Mouse (Mus musculus) gastrocnemius, adult 8-10 months (tissue): ENCODE measurements around the gene Nrip3. TPM values are rescaled to one million over a fixed set of nuclear protein-coding genes. Genes with fewer than 3 reads are reported as not detected.

ENCODE experiments used
- DNase-seq, 2 experiments: peaks; one replicate each; pipeline ENCODE4 v3.0.0; 2022; ENCODE audit warnings: low spot score in 2 of 2
- total RNA-seq, 4 experiments: library from RNA; stranded (reverse); gene quantifications; 2 replicates each; pipeline ENCODE4 v1.2.4; 2022

Gene Nrip3
- total RNA-seq = under 1 TPM in 1 of 4 experiments, not detected in 3; 0.05 TPM

DNA sequence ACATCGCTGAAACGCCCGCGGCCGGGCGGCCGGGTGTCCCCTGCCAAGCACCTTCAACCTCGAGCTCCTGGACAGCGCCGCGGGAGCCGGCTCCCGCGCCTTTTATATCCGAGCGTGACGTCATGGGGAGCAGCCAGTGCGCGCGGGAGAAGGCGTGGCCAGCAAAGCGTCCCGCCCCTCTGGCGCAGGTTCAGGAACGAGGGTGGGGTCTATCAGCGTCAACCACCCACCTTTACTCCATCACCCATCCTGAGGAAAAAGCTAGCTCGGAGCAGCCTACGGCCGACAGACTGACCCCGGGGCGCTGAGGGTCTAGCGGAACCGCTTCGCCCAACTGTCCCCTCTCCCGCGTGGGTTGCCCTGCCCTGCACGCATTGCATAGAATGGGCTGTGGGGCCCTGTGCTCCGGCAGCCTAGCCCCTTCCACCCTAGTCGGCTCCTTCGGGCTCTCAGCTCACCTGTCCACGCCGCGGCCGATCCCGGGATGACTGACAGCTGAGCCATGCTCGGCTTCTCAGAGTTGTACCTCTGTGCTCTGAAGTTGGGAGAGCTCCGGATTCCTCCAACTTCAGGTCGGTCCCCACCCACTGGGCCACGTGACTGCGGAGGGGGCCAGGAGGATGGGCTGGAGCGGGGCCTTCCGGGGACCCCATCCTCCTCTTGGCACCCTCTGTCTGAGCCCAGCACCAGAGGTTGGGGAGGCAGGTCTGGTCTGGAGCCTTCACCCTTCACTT lies at the start of gene Nrip3:
Gene Nrip3, minus strand, starts transcription at position 556 of the 734 bp plus-strand sequence.
- DNase-seq = peak in 1 of 2 experiments; percentile 26

DNA sequence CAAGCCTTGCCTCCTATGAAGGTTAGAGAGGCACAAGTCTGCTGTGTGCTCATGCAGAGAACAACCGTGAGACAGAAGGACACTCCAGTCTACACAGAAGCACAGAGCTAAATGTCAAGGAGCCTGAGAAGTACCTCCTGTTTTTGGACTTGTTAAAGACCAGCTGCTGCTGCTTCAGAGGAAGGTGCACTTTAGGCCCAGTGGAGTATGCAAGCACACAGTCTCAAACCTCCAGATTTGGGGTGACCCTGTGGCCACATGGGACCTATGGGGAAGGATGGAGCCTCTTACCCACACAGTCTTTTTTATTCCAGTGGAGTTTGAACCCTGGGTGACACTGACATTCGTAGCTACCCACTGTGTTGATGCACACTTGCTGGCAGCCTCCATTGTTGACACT lies 49.6 kb upstream of the Nrip3 start:
- DNase-seq = no peak

GRCm38 (mm10) chr7:109826911-109827310 lies 45.1 kb upstream of the Nrip3 start:
- DNase-seq = no peak

DNA sequence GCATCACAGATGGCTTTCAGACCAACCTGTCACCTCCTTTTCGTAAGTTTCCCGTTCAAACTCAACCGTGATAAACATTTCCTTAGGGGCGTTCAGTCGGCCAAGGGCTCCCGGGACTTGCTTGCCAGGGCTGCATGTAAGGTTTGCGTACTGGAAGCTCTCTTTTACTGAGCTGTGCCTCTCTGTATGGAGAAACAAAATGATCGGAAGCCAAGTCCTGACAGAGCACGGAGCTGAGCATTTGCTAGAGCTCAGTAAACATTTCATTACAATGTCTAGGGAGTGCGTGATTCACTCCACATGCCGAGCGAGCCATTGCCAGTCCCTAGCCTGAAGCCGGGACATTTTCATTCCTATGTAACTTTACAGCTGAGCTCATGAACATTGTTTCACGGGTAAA lies 43.5 kb upstream of the Nrip3 start:
- no peak for DNase-seq

GRCm38 (mm10) chr7:109818600-109818999 lies 36.8 kb upstream of the Nrip3 start:
- no peak for DNase-seq

DNA sequence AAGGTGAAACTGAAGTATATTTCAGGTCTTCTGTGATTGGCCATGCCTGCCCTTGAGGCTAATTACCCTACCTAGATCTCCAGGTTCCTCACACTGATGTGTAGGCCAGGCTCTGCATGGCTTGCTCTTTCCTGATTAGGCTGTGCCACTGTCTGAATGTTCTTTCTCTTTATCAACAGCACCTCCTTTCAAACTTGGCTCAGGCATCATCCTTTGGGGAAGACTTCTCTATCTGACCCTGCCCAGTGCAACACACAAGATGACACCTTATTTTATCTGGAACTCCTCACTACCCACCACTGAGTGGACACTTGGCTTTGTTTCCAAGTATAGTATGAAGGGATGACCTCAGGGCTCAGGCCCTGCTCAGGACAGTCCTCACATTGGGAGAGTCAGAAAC lies 36.1 kb upstream of the Nrip3 start:
- no peak for DNase-seq

DNA sequence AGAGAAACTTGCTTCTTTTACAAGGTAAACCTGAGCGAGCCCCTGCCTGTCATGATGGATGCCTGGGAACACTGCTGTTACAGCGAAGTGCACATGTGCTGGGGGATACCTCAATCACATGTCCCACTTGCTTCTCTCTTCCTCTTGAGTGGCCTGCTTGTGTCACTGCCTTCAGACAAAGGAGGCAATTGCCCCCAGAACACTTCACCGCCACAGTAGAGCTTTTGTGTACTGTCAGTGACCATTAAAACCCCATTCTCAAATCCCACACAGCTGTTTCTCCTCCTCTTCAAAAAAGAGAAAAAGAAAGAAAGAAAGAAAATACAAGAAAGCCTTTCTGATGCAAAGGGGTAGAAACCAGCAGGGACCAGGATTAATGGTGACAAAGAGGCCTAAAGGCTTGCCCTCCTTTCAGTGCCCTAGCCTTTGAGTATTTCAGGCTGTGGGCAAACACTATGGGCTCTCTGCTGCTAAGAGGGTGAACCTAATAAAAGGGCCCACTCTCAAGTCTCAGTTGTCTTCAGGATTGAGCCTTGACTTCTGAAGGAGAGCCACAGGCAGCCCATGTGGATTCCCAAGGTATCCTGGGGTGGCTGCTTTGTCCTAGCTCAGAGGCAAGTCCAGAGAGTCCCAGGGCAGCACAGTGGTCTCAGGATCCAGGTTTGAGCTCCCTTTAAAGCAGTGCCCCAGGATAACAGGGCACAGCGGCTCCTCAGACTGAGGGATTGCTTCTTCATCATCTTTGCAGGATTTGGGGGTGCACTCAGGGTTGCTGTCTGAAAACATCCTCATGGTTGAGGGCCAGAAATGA lies 31.7 kb upstream of the Nrip3 start:
- no peak for DNase-seq

GRCm38 (mm10) chr7:109807616-109808485 lies 26.0 kb upstream of the Nrip3 start:
- no peak for DNase-seq

- no peak for DNase-seq
Measured at GRCm38 (mm10) chr7:109804843-109805242, 23.0 kb upstream of the Nrip3 start.

- no peak for DNase-seq
Measured at GRCm38 (mm10) chr7:109804355-109804754, 22.5 kb upstream of the Nrip3 start.

- DNase-seq = no peak
Measured at GRCm38 (mm10) chr7:109803516-109803915, 21.7 kb upstream of the Nrip3 start.

GRCm38 (mm10) chr7:109800626-109801025 lies 18.8 kb upstream of the Nrip3 start:
- no peak for DNase-seq

GRCm38 (mm10) chr7:109799168-109799567 lies 17.3 kb upstream of the Nrip3 start:
- DNase-seq = no peak

DNA sequence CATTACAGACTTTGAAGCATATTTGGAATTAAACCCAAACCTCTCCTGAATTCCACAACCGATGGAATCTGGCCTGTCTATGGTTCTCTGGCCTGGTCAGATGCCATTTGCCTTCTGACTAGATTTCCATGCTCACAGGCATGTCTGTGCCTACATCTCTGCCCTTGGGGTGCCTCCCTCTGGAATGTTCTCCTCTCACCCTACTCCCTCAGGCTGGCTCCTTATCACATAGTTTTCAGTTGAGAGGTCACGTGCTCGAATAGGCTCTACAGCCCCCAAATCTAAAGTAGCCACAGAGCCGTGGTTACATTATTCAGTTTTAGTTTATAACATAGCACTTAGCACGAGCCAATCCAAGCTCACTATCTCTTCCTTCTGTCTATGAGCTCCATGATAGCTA lies 13.7 kb upstream of the Nrip3 start:
- no peak for DNase-seq

DNA sequence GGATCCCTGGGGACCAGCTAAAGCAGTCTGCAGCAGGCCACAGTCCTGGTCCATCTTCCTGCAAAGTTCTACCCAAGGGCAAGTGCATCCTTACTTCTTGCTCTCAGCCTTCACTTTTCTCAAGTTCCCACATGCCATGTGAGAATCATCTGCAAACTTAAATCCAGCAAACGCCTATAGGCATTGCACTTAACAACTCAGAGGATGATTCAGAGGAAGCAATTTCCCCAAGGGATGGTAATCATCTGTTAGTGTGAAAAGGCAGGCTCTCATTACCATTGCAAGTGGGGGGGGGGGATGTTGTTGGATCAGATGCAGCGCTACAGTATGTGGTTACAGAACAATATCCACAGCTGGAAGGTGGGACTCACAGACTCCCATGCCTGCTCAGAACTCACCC lies 12.7 kb upstream of the Nrip3 start:
- no peak for DNase-seq

GRCm38 (mm10) chr7:109792759-109793158 lies 10.9 kb upstream of the Nrip3 start:
- no peak for DNase-seq

DNA sequence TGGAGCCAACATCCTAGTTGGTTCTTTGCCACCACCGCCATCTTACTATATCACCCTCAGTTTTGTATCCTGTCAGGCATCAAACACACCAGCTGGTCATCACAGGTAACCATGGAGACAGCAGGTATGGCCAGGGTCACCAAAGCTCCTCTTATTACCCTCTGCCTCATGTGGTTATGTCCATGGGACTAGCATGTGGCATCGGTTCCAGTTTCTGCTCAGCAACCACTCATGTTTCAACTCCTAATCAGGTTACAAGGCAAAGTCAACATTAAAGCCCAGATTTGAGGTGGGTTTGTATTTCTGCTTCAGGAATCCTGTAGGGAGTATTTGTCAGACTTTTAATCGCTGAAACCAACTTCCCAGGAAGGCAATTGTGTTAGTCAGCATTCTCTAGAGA lies 9.0 kb upstream of the Nrip3 start:
- no peak for DNase-seq

GRCm38 (mm10) chr7:109787860-109788259 lies 6.0 kb upstream of the Nrip3 start:
- no peak for DNase-seq

- DNase-seq = no peak
Measured at GRCm38 (mm10) chr7:109783281-109783680, 1.5 kb upstream of the Nrip3 start.

- no peak for DNase-seq
Measured at GRCm38 (mm10) chr7:109781087-109781469, 747 bp downstream of the Nrip3 start.

DNA sequence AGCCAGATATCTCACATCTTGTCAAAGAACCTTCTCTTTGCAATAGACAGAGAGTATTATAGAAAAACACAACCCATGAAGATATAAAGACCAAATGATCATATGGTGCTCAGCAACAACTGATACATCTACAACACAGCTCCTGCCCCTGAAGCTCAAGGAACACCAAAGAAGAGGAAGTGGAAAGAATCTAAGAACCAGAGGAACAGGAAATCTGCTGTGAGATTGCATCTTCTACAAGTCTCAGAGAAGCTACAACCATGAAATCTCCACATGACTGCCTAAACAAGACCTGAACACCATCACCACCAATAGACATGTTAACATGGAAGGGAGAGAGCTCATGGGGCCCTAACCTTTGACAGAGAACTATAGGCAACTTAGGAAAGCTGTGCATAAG lies 9.6 kb downstream of the Nrip3 start:
- DNase-seq = no peak
